Mouse (Mus musculus) CD4-positive, CD25-positive, alpha-beta regulatory T cell, adult 4 months (primary cell): ENCODE measurements around the gene Fdx1. TPM values are rescaled to one million over a fixed set of nuclear protein-coding genes. Genes with fewer than 3 reads are reported as not detected.
A peak's percentile ranks its signal among the peaks of the same experiment; 100 is the strongest.

ENCODE experiments used
- ATAC-seq: one replicate; pipeline ENCODE4 v1.8.0; 2017
- polyA plus RNA-seq, 2 experiments: library from polyadenylated mRNA; unstranded; fragments of 100-300 nt; shearing (Covaris generic); gene quantifications; one replicate each; pipeline ENCODE4 v1.2.1; 2017

The Fdx1 gene
- polyA plus RNA-seq, 2 experiments from 2014 or later = 9.2 to 12.9 TPM

GRCm38 (mm10) chr9:51961190-51961909 is 2.0 kb downstream of the Fdx1 start:
- no peak for ATAC-seq

- ATAC-seq = no peak
Measured at GRCm38 (mm10) chr9:51960331-51960730, 3.0 kb downstream of the Fdx1 start.

- ATAC-seq = no peak
Measured at GRCm38 (mm10) chr9:51958981-51959380, 4.4 kb downstream of the Fdx1 start.

- ATAC-seq = no peak
Measured at GRCm38 (mm10) chr9:51957025-51957424, 6.3 kb downstream of the Fdx1 start.

DNA sequence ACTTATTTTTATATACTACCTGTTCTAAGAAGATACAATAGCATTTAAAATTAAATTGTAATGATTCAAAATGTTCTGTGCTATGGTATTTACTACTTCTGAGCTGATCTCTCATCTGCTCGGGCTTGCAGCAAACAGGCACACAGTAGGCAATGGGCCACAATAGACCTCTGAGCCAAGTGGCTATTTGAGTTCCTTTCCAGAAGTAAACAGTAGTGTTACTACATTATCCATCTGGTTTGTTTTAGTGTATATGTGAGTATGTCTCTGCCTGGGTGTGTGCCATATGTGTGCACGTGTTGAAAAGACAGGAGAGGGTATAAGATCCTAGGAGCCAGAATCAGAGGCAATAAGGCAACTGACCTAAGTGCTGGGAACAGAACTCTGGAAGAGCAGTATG is 6.9 kb downstream of the Fdx1 start:
- no peak for ATAC-seq

DNA sequence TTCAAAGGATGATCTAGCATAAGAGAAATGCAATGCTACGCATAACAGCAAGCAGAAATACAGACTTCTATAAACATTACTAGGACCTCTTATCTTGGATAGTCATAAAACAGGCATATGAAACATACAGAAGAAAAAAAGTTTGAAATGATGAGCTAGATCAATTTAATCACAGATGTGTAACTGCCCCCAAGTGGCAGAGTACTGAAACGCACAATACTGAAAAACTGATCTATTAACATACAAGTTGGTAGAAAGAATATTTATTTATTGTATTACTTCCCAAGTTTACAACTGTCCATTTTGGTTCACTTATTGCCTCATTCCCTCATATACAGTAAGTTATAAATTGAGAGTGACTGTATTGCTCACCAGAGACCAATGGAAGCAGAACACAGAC is 12.0 kb downstream of the Fdx1 start:
- ATAC-seq = no peak

GRCm38 (mm10) chr9:51950667-51951066 is 12.7 kb downstream of the Fdx1 start:
- ATAC-seq = no peak

GRCm38 (mm10) chr9:51950225-51950624 is 13.1 kb downstream of the Fdx1 start:
- no peak for ATAC-seq

GRCm38 (mm10) chr9:51943934-51944333 is 19.4 kb downstream of the Fdx1 start:
- no peak for ATAC-seq

DNA sequence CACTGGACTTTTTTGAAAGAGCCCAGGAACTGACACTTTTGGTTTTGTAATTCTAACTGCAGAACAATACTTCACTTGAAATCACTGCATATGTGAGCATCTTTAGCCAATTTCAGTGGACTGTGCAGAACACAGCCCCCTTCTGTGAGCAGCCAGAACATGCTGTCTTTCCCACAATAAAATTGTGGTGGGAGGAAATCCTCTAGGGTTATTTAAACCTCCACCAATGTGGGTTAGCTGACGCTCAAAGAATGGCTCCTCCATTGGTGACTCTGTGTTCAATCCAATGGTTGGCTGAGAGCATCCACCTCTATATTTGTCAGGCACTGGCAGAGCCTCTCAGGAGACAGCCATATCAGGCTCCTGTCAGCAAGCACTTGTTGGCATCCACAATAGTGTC is 28.7 kb downstream of the Fdx1 start:
- no peak for ATAC-seq

DNA sequence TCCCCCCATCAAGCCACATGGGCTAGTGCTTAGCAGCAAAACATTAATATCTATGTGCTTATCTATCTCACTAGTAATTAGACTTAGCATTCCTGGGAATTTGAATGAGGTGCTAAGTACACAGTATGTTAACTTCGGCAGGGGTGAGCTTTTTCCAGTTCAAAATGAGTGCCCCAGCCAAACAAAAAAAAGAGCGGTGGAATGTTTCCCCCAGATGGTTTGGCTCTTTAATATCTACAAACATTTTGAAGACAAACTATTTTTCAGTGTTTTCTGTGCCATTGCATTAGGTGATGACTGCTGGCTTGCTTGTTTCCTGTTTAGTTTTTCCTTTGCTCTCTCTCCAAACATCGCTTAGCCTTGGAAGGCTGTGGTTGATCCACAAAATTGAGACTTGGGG is 31.4 kb downstream of the Fdx1 start:
- no peak for ATAC-seq

GRCm38 (mm10) chr9:51931054-51931690 is 32.2 kb downstream of the Fdx1 start:
- ATAC-seq = no peak

GRCm38 (mm10) chr9:51929972-51930371 is 33.4 kb downstream of the Fdx1 start:
- no peak for ATAC-seq

DNA sequence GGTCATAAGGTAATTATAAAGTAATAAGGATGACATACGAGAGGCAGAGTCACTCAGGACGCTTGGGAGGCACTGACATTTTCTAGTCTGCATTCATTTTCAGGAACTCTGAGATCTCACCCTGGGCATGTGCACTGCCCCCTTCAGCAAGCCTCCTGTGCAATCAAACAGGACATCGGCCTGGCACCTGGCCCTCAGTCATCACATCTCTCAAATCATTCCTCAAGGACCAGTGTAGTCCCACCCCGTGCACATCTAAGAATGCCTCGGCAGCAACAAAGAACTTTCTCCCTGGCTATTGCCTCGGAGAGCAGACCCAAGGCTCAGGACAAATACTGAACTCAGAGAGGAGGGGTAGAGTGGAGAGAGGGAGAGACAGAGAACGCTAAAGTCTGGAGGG is 34.7 kb downstream of the Fdx1 start:
- no peak for ATAC-seq

DNA sequence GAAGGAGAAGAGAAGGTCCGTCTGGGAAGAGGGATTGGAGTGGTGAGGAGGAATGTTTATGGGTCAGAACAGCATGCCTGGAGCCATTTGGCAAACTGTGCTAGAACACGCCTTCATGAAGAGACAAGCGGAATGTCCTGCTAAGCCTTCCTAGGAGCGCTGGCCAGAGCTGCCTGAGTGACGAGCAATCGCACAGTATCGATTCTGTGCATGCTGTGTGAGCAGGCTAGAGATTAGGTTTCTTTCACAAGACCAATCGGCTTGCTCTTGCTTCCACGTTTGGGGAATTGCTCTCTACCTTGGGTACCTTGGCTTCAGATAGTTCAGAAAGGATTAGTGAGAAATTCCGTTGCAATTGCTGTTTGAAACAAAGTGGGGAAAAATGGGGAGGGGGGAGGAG is 35.2 kb downstream of the Fdx1 start:
- ATAC-seq = no peak

- ATAC-seq = no peak
Measured at GRCm38 (mm10) chr9:51927680-51928079, 35.7 kb downstream of the Fdx1 start.

GRCm38 (mm10) chr9:51926629-51927028 is 36.7 kb downstream of the Fdx1 start:
- no peak for ATAC-seq

GRCm38 (mm10) chr9:51924551-51925081 is 38.7 kb downstream of the Fdx1 start:
- ATAC-seq = no peak

DNA sequence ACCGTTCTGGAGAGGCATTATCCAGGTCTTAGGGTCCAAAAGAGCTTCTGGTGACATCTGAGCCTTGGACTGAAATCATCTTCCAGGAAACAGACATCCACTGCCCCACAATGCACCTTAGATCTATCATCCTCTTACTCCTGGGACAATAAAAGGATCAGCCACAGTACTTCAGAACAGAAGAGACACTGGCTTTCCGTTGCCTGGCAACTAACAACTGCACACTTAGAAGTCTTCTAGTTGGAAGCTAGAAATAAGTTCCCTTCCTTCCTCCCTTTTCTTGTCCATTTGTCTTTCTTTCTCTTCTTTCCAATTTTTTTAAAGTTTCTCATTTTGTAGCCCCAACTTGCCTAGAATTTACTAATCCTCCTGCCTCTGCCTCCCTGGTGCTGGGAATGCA is 40.6 kb downstream of the Fdx1 start:
- no peak for ATAC-seq

DNA sequence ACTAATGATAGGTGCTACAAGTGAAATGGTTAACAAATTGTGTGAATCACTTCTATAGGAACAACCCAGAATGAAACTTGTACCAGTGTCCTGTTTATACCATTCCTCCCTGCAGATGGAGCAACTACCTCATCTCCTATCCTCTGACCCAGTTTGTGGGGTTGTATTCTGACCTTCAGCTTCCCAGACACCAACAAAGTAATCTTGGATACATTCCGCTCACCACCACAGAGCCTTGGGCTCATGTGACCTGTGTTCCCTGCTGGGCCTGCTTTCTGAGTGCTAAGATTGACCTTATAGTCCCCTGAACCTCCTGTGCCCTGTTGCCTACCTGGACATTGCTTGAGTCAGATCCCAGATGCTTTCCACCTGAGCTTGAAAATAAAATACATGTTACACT is 47.8 kb downstream of the Fdx1 start:
- no peak for ATAC-seq

DNA sequence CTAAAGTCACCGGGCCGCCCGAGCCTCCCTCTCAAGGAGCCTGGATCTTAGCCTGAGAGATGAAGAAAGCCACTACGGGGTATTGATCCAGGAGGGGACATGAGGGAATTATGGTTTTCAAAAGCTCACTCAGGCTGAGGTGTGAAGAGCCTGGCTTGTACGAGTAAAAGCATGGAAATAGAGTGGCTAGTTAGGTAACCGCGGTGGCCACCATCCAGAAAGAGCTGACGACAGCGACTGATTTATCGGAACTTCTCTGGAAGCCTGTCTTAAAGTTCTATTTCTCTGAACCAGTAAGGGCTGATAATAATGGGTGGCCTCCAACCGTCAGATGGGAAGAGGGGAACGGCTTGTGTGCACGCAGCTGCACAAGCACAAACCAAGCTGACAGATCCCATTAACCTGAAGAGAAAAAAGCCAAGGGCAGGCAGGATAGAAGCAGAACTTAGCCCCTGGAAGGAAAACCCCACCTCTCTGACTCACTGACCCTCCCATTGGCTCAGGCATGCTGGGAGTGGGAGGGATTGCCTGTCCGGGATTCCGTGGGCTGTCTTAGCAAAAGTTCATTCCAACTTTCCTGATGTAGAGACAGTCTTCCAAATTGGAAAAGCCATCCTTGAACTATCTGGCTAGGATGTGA is 48.8 kb downstream of the Fdx1 start:
- ATAC-seq = no peak

GRCm38 (mm10) chr9:51908838-51909237 is 54.5 kb downstream of the Fdx1 start:
- ATAC-seq = peak; percentile 92

GRCm38 (mm10) chr9:51908255-51908654 is 55.1 kb downstream of the Fdx1 start:
- no peak for ATAC-seq

GRCm38 (mm10) chr9:51906938-51907337 is 56.4 kb downstream of the Fdx1 start:
- ATAC-seq = no peak
